Mouse (Mus musculus) spleen, adult 18-20 months (tissue): ENCODE results near the gene Ramp1.

ENCODE experiments used
- DNase-seq, 2 experiments: peaks; one replicate each; pipeline ENCODE4 v3.0.0; 2022; ENCODE audit warnings: mixed read lengths in 2 of 2

Gene Ramp1

GRCm38 (mm10) chr1:91240685-91241084, 61.1 kb downstream of the Ramp1 start:
- DNase-seq: no peak

GRCm38 (mm10) chr1:91241249-91241648, 61.6 kb downstream of the Ramp1 start:
- DNase-seq: no peak

- DNase-seq: no peak
These were observed 68.6 kb downstream of the Ramp1 start for GRCm38 (mm10) chr1:91248242-91248641.

- no peak for DNase-seq
These were observed 69.3 kb downstream of the Ramp1 start for GRCm38 (mm10) chr1:91248970-91249369.

GRCm38 (mm10) chr1:91249564-91250414, 70.2 kb downstream of the Ramp1 start, which contains the start of gene Ube2f:
Gene Ube2f, plus strand, starts transcription at chr1:91250304.
- DNase-seq: peak; percentile 80 to 84

GRCm38 (mm10) chr1:91250415-91251147, 71.0 kb downstream of the Ramp1 start:
- peak; percentile 26 to 32 for DNase-seq

- peak in 1 of 2 experiments; percentile 6 for DNase-seq
These were observed 71.6 kb downstream of the Ramp1 start for GRCm38 (mm10) chr1:91251148-91251650.

- peak in 1 of 2 experiments; percentile 18 for DNase-seq
These were observed 72.3 kb downstream of the Ramp1 start for GRCm38 (mm10) chr1:91251927-91252326.

- DNase-seq: no peak
These were observed 78.3 kb downstream of the Ramp1 start for GRCm38 (mm10) chr1:91257918-91258317.

- no peak for DNase-seq
These were observed 80.2 kb downstream of the Ramp1 start for GRCm38 (mm10) chr1:91259794-91260193.

GRCm38 (mm10) chr1:91262508-91262907, 82.9 kb downstream of the Ramp1 start:
- DNase-seq: no peak

GRCm38 (mm10) chr1:91272260-91272659, 92.6 kb downstream of the Ramp1 start:
- DNase-seq: no peak
